Mouse (Mus musculus): ENCODE measurements around the gene Sytl4. TPM values are rescaled to one million over a fixed set of nuclear protein-coding genes. Genes with fewer than 3 reads are reported as not detected.
A peak's percentile ranks its signal among the peaks of the same experiment; 100 is the strongest.

Gene Sytl4
- polyA plus RNA-seq, 1 experiment from 2014 or later: 6.7 TPM

GRCm38 (mm10) chrX:133913006-133913405 is 68.6 kb downstream of the Sytl4 start:
- Histone ChIP-seq H3K4me3 (ENCODE audit: low read depth, low read length) (no peak overlapping the region), H3K27me3 (ENCODE audit: insufficient read depth, low read length) (no peaks in the 10 kb centered on the region), H3K36me3 (ENCODE audit: insufficient read depth) (no peaks in the 10 kb centered on the region), H3K9ac (no peak overlapping the region), H3K27ac (ENCODE audit: low read depth) (no peak overlapping the region), H3K4me1 (ENCODE audit: insufficient read depth) (no peaks in the 10 kb centered on the region), H3K9me3 (ENCODE audit: low read depth, low read length) (no peaks in the 10 kb centered on the region), H3K4me2 (no peak overlapping the region)
- ATAC-seq (ENCODE audit: insufficient read depth): no peak
- no peak for DNase-seq
- no peak for TF ChIP-seq CTCF (IDR thresholded peaks at IDR 0.05; ENCODE audit: low read depth)
- WGBS: 90% methylated on average over 3 of the region's 3 CpGs

- ATAC-seq (ENCODE audit: insufficient read depth): peak; percentile 85
- no peak for TF ChIP-seq CTCF (IDR thresholded peaks at IDR 0.05; ENCODE audit: low read depth)
- H3K4me2 ChIP-seq: no peak overlapping the region
- no peak overlapping the region for H3K4me3 ChIP-seq (ENCODE audit: low read depth, low read length)
- H3K27me3 ChIP-seq (ENCODE audit: insufficient read depth, low read length): no peaks in the 10 kb centered on the region
- H3K36me3 ChIP-seq (ENCODE audit: insufficient read depth): no peaks in the 10 kb centered on the region
- peak; percentile 72 for DNase-seq
- H3K9me3 ChIP-seq (ENCODE audit: low read depth, low read length): no peaks in the 10 kb centered on the region
- H3K27ac ChIP-seq (ENCODE audit: low read depth): peak overlapping the region; percentile 63
- 31% methylated on average over 10 of the region's 10 CpGs for WGBS
- no peak overlapping the region for H3K9ac ChIP-seq
- no peaks in the 10 kb centered on the region for H3K4me1 ChIP-seq (ENCODE audit: insufficient read depth)
These were observed 70.1 kb downstream of the Sytl4 start for GRCm38 (mm10) chrX:133911397-133912103.

GRCm38 (mm10) chrX:133908261-133908660 is 73.4 kb downstream of the Sytl4 start, which contains the start of gene Srpx2:
Srpx2 (plus strand) TSS chrX:133908426.
- Histone ChIP-seq H3K4me3 (ENCODE audit: low read depth, low read length) (no peak within 1 kb of the TSS), H3K9me3 (ENCODE audit: low read depth, low read length) (no peaks in the 10 kb centered on the region), H3K27me3 (ENCODE audit: insufficient read depth, low read length) (no peaks in the 10 kb centered on the region), H3K4me1 (ENCODE audit: insufficient read depth) (no peaks in the 10 kb centered on the region), H3K9ac (no peak within 1 kb of the TSS), H3K27ac (ENCODE audit: low read depth) (no peak within 1 kb of the TSS), H3K4me2 (peak within 1 kb of the TSS; percentile 35; the same call in 1 of the 2 replicates), H3K36me3 (ENCODE audit: insufficient read depth) (no peaks in the 10 kb centered on the region)
- ATAC-seq (ENCODE audit: insufficient read depth): peak; percentile 33; the same call in 1 of the 2 replicates
- TF ChIP-seq CTCF (IDR thresholded peaks at IDR 0.05; ENCODE audit: low read depth): no peak
- WGBS: 27% methylated on average over 3 of the region's 3 CpGs
- DNase-seq: peak; percentile 42

GRCm38 (mm10) chrX:133898014-133898542 is 83.5 kb downstream of the Sytl4 start, which contains the start of gene Tspan6:
Tspan6 (minus strand) TSS chrX:133898429.
- peak within 1 kb of the TSS; percentile 55 for H3K4me3 ChIP-seq (ENCODE audit: low read depth, low read length)
- peaks cover 4% of the 10 kb centered on the region for H3K36me3 ChIP-seq (ENCODE audit: insufficient read depth)
- no peaks in the 10 kb centered on the region for H3K27me3 ChIP-seq (ENCODE audit: insufficient read depth, low read length)
- H3K4me2 ChIP-seq: peak within 1 kb of the TSS; percentile 62
- H3K9ac ChIP-seq: peak within 1 kb of the TSS; percentile 77
- 12% methylated on average over 33 of the region's 33 CpGs for WGBS
- H3K4me1 ChIP-seq (ENCODE audit: insufficient read depth): no peaks in the 10 kb centered on the region
- DNase-seq (peak; percentile 95), ATAC-seq (ENCODE audit: insufficient read depth) (peak; percentile 97)
- peak; percentile 55 for TF ChIP-seq CTCF (IDR thresholded peaks at IDR 0.05; ENCODE audit: low read depth)
- H3K27ac ChIP-seq (ENCODE audit: low read depth): 0 out of 2 replicates have a peak within 1 kb of the TSS, but pooled peaks have one; percentile 24
- H3K9me3 ChIP-seq (ENCODE audit: low read depth, low read length): no peaks in the 10 kb centered on the region

- no peaks in the 10 kb centered on the region for H3K27me3 ChIP-seq (ENCODE audit: insufficient read depth, low read length)
- no peak overlapping the region for H3K4me3 ChIP-seq (ENCODE audit: low read depth, low read length)
- WGBS: 80% methylated on average over 5 of the region's 5 CpGs
- ATAC-seq (ENCODE audit: insufficient read depth) (no peak), DNase-seq (no peak)
- H3K9ac ChIP-seq: no peak overlapping the region
- H3K4me1 ChIP-seq (ENCODE audit: insufficient read depth): no peaks in the 10 kb centered on the region
- H3K27ac ChIP-seq (ENCODE audit: low read depth): no peak overlapping the region
- 0 out of 2 replicates have a peak, but pooled peaks cover 6% of the 10 kb centered on the region for H3K36me3 ChIP-seq (ENCODE audit: insufficient read depth)
- no peak overlapping the region for H3K4me2 ChIP-seq
- H3K9me3 ChIP-seq (ENCODE audit: low read depth, low read length): no peaks in the 10 kb centered on the region
- no peak for TF ChIP-seq CTCF (IDR thresholded peaks at IDR 0.05; ENCODE audit: low read depth)
These were observed 93.5 kb downstream of the Sytl4 start for GRCm38 (mm10) chrX:133888111-133888510.

- Histone ChIP-seq H3K9me3 (ENCODE audit: low read depth, low read length) (no peaks in the 10 kb centered on the region), H3K4me2 (no peak overlapping the region), H3K4me1 (ENCODE audit: insufficient read depth) (no peaks in the 10 kb centered on the region), H3K9ac (no peak overlapping the region), H3K36me3 (ENCODE audit: insufficient read depth) (0 out of 2 replicates have a peak, but pooled peaks cover 6% of the 10 kb centered on the region), H3K27me3 (ENCODE audit: insufficient read depth, low read length) (no peaks in the 10 kb centered on the region), H3K27ac (ENCODE audit: low read depth) (no peak overlapping the region), H3K4me3 (ENCODE audit: low read depth, low read length) (no peak overlapping the region)
- no peak for DNase-seq
- WGBS: 89% methylated on average over 3 of the region's 3 CpGs
- ATAC-seq (ENCODE audit: insufficient read depth): no peak
- TF ChIP-seq CTCF (IDR thresholded peaks at IDR 0.05; ENCODE audit: low read depth): no peak
These were observed 94.3 kb downstream of the Sytl4 start for GRCm38 (mm10) chrX:133887308-133887707.

Other genes with a start within 250 kb of the Sytl4 start
- gene Tnmd, start 130.8 kb downstream of the Sytl4 start, polyA plus RNA-seq (2014; fragmentation: Nextera tagmentation; extraction: Ambion mirVana): 2.3 and 2.6 TPM in 2 replicates
- gene Tspan6, start 83.4 kb downstream of the Sytl4 start, polyA plus RNA-seq (2014; fragmentation: Nextera tagmentation; extraction: Ambion mirVana): 186 and 189 TPM in 2 replicates
- 5.4 and 6.1 TPM in 2 replicates for gene Srpx2, start 73.4 kb downstream of the Sytl4 start, polyA plus RNA-seq (2014; fragmentation: Nextera tagmentation; extraction: Ambion mirVana)
- 62.9 and 65.0 TPM in 2 replicates for gene Cstf2, start 77.4 kb upstream of the Sytl4 start, polyA plus RNA-seq (2014; fragmentation: Nextera tagmentation; extraction: Ambion mirVana)
- 0.32 TPM in 2 replicates for gene Xkrx, start 180.3 kb upstream of the Sytl4 start, polyA plus RNA-seq (2014; fragmentation: Nextera tagmentation; extraction: Ambion mirVana)
- not detected in 2 replicates for gene Arl13a, start 205.7 kb upstream of the Sytl4 start, polyA plus RNA-seq (2014; fragmentation: Nextera tagmentation; extraction: Ambion mirVana)
- 2.8 and 3.1 TPM in 2 replicates for gene Nox1, start 240.1 kb upstream of the Sytl4 start, polyA plus RNA-seq (2014; fragmentation: Nextera tagmentation; extraction: Ambion mirVana)